Mouse (Mus musculus) hindbrain, embryonic 12.5 days (tissue): ENCODE measurements around the gene Smco3. TPM values are rescaled to one million over a fixed set of nuclear protein-coding genes. Genes with fewer than 3 reads are reported as not detected.

ENCODE experiments used
- ATAC-seq: fragments of 200-750 bp; cut with Nextera tagmentation; 2 replicates; pipeline ENCODE4 v1.8.0; 2017; ENCODE audit warnings: moderate TSS enrichment; ENCODE audit not compliant: low FRiP score
- H3K27ac ChIP-seq: fragments of 300-500 bp; sonication (generic); 2 replicates; pipeline ENCODE4 v1.5.1; 2016; ENCODE audit warnings: mild to moderate bottlenecking
- H3K27me3 ChIP-seq: fragments of 300-500 bp; sonication (generic); 2 replicates; pipeline ENCODE4 v1.6.1; 2016; ENCODE audit warnings: mild to moderate bottlenecking
- H3K36me3 ChIP-seq: fragments of 300-500 bp; sonication (generic); 2 replicates; pipeline ENCODE4 v1.6.1; 2016; ENCODE audit warnings: mild to moderate bottlenecking
- H3K4me1 ChIP-seq: fragments of 300-500 bp; sonication (generic); 2 replicates; pipeline ENCODE4 v1.6.1; 2016
- H3K4me2 ChIP-seq: fragments of 300-500 bp; sonication (generic); replicated peaks from 2 replicates; pipeline ENCODE4 v1.6.1; 2016; ENCODE audit warnings: mild to moderate bottlenecking
- H3K4me3 ChIP-seq: fragments of 300-500 bp; sonication (generic); 2 replicates; pipeline ENCODE4 v1.5.1; 2016; ENCODE audit warnings: mild to moderate bottlenecking
- H3K9ac ChIP-seq: fragments of 300-500 bp; sonication (generic); 2 replicates; pipeline ENCODE4 v1.6.1; 2016; ENCODE audit warnings: mild to moderate bottlenecking, moderate library complexity
- H3K9me3 ChIP-seq: fragments of 300-500 bp; sonication (generic); replicated peaks from 2 replicates; pipeline ENCODE4 v1.6.1; 2016; ENCODE audit warnings: mild to moderate bottlenecking
- WGBS: fragments of 180-500 bp; shearing (Covaris S2); methylation state at CpG from one replicate; pipeline ENCODE4 v1.1.7; 2016; 5-methylcytosine and 5-hydroxymethylcytosine counted together
- polyA plus RNA-seq: library from polyadenylated mRNA; unstranded; fragments of >200 nt; fragmentation: Nextera tagmentation; extraction: Ambion mirVana; gene quantifications from 2 replicates; pipeline ENCODE4 v1.2.1, GENCODE M21; 2016

The Smco3 gene
- polyA plus RNA-seq, 1 experiment from 2014 or later = 0.49 TPM

- no peak overlapping the region for H3K27ac ChIP-seq
- no peaks in the 10 kb centered on the region for H3K9me3 ChIP-seq
- 53% methylated on average over 2 of the region's 2 CpGs for WGBS
- no peak overlapping the region for H3K4me2 ChIP-seq
- no peaks in the 10 kb centered on the region for H3K27me3 ChIP-seq
- H3K4me1 ChIP-seq = no peaks in the 10 kb centered on the region
- no peak overlapping the region for H3K9ac ChIP-seq
- no peak overlapping the region for H3K4me3 ChIP-seq
- ATAC-seq = no peak
- H3K36me3 ChIP-seq = no peaks in the 10 kb centered on the region
Measured at GRCm38 (mm10) chr6:136844903-136845302, 9.7 kb upstream of the Smco3 start.

- H3K4me2 ChIP-seq = no peak overlapping the region
- no peaks in the 10 kb centered on the region for H3K36me3 ChIP-seq
- H3K9ac ChIP-seq = no peak overlapping the region
- no peaks in the 10 kb centered on the region for H3K9me3 ChIP-seq
- 86% methylated on average over 3 of the region's 3 CpGs for WGBS
- H3K4me3 ChIP-seq = no peak overlapping the region
- ATAC-seq = no peak
- no peaks in the 10 kb centered on the region for H3K27me3 ChIP-seq
- no peak overlapping the region for H3K27ac ChIP-seq
- no peaks in the 10 kb centered on the region for H3K4me1 ChIP-seq
Measured at GRCm38 (mm10) chr6:136837323-136837722, 2.1 kb upstream of the Smco3 start.

- H3K4me3 ChIP-seq = no peak overlapping the region
- no peak for ATAC-seq
- peaks cover 9% of the 10 kb centered on the region for H3K4me1 ChIP-seq
- H3K27ac ChIP-seq = no peak overlapping the region
- peaks cover 4% of the 10 kb centered on the region for H3K27me3 ChIP-seq
- H3K9ac ChIP-seq = no peak overlapping the region
- no peaks in the 10 kb centered on the region for H3K9me3 ChIP-seq
- H3K4me2 ChIP-seq = no peak overlapping the region
- H3K36me3 ChIP-seq = no peaks in the 10 kb centered on the region
- WGBS = 72% methylated on average over 5 of the region's 5 CpGs
Measured at GRCm38 (mm10) chr6:136831712-136832111, 3.5 kb downstream of the Smco3 start.

GRCm38 (mm10) chr6:136828681-136829080, 6.6 kb downstream of the Smco3 start:
- peak overlapping the region; percentile 60 for H3K9ac ChIP-seq
- H3K4me2 ChIP-seq = peak overlapping the region; percentile 53
- peak overlapping the region; percentile 100 for H3K4me3 ChIP-seq
- peak; percentile 8; the same call in 1 of the 2 replicates for ATAC-seq
- peaks cover 9% of the 10 kb centered on the region for H3K4me1 ChIP-seq
- peak overlapping the region; percentile 86 for H3K27ac ChIP-seq
- WGBS = 32% methylated on average over 4 of the region's 4 CpGs
- H3K36me3 ChIP-seq = peaks cover 15% of the 10 kb centered on the region
- H3K9me3 ChIP-seq = no peaks in the 10 kb centered on the region
- peaks cover 4% of the 10 kb centered on the region for H3K27me3 ChIP-seq

DNA sequence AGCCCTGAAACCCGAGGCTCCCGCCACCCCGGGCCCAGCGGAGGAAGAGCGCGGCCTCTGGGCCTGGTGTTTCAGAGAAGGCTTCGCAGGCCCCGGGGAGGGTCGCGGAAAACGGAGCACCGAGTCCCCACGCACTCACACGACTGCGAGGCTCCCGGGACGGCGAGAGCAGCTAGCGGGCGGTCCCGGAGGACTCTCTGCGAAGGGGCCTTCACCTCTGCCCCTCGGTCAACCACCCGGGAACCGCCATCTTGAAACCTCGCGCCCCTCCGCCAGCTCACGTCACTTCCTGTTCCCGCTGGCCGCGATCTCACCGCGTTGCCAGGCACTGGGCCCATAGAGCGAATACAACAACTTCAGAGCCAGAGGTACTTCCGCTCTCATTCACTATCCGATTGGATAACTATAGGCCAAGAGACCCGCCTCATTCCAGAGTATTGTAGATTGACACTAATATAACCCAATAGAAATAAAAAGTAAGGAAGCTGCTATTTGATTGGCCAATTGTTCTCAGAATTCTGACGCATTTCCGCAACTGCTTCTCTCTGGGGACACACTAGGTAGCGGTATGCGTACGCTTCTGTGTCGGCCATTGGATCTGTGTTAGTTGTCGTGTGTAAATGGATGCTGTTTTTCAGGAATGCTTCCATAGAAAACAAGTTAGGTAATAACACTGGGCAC, 7.2 kb downstream of the Smco3 start, which contains the start of gene Wbp11:
Gene Wbp11, minus strand, starts transcription at position 353 of the 681 bp plus-strand sequence.
- ATAC-seq = peak; percentile 100
- under 1% methylated on average over 44 of the region's 45 CpGs for whole genome bisulfite sequencing
- H3K36me3 ChIP-seq = peaks cover 18% of the 10 kb centered on the region

DNA sequence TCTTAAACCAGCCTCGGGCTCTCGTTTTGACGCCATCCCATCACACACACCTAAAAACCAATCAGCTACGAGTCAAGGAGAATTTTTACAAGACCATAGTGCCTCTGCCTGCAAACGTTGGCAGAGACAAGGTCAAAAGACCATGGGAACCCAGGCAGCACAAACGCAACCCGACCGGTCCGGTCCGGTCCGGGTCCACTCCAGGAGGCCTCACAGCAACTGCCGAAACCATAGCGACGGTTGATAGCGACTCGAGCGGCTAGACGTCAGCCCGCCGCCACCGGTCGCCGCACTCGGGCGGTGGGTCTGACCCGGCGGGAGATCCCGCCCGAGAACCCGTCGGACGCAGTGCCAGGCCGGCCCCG, 7.8 kb downstream of the Smco3 start, which contains the start of gene BC049715:
Gene BC049715, plus strand, starts transcription at position 111 of the 365 bp plus-strand sequence.
- Histone ChIP-seq H3K27me3 (peaks cover 4% of the 10 kb centered on the region), H3K9me3 (no peaks in the 10 kb centered on the region), H3K27ac (peak within 1 kb of the TSS; percentile 86), H3K4me3 (peak within 1 kb of the TSS; percentile 100), H3K4me2 (peak within 1 kb of the TSS; percentile 71), H3K36me3 (peaks cover 23% of the 10 kb centered on the region), H3K4me1 (peaks cover 9% of the 10 kb centered on the region), H3K9ac (peak within 1 kb of the TSS; percentile 97)
- whole genome bisulfite sequencing = under 1% methylated on average over 34 of the region's 34 CpGs
- ATAC-seq = no peak

More for the DNA sequence above, 7.2 kb downstream of the Smco3 start, which contains the start of gene Wbp11:
- H3K27ac ChIP-seq = peak within 1 kb of the TSS; percentile 86
- peak within 1 kb of the TSS; percentile 100 for H3K4me3 ChIP-seq
- H3K4me1 ChIP-seq = peaks cover 9% of the 10 kb centered on the region
- peaks cover 4% of the 10 kb centered on the region for H3K27me3 ChIP-seq
- H3K9me3 ChIP-seq = no peaks in the 10 kb centered on the region
- peak within 1 kb of the TSS; percentile 71 for H3K4me2 ChIP-seq
- H3K9ac ChIP-seq = peak within 1 kb of the TSS; percentile 97

- Histone ChIP-seq H3K36me3 (peaks cover 27% of the 10 kb centered on the region), H3K9ac (peak overlapping the region; percentile 97), H3K4me1 (peaks cover 9% of the 10 kb centered on the region), H3K9me3 (no peaks in the 10 kb centered on the region), H3K4me3 (peak overlapping the region; percentile 100), H3K27me3 (peaks cover 4% of the 10 kb centered on the region), H3K27ac (no peak overlapping the region), H3K4me2 (peak overlapping the region; percentile 71)
- WGBS = 19% methylated on average over 7 of the region's 7 CpGs
- ATAC-seq = no peak
Measured at GRCm38 (mm10) chr6:136827116-136827515, 8.1 kb downstream of the Smco3 start.

DNA sequence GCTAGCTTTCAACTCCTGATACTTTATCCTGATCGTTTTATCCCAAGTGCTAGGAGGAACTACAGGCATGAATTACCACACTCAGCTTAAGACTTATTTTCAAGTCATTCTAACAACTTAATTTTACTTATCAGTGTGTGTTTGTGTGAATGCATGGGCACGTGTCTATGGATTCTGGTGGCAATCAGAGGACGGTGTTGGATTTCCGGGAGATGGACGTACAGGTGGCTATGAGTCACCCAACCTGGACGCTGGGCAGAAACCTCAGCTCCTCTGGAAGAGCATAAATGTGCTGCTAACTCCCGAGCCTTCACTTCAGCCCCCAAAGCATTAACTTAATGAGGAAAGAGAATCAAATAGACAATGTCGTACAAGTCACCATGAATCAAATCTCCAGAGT, 10.3 kb downstream of the Smco3 start:
- Histone ChIP-seq H3K4me3 (no peak overlapping the region), H3K9me3 (no peaks in the 10 kb centered on the region), H3K4me1 (peaks cover 9% of the 10 kb centered on the region), H3K27me3 (no peaks in the 10 kb centered on the region), H3K4me2 (no peak overlapping the region), H3K9ac (no peak overlapping the region), H3K27ac (no peak overlapping the region), H3K36me3 (peaks cover 48% of the 10 kb centered on the region)
- 97% methylated on average over 8 of the region's 8 CpGs for WGBS
- no peak for ATAC-seq

DNA sequence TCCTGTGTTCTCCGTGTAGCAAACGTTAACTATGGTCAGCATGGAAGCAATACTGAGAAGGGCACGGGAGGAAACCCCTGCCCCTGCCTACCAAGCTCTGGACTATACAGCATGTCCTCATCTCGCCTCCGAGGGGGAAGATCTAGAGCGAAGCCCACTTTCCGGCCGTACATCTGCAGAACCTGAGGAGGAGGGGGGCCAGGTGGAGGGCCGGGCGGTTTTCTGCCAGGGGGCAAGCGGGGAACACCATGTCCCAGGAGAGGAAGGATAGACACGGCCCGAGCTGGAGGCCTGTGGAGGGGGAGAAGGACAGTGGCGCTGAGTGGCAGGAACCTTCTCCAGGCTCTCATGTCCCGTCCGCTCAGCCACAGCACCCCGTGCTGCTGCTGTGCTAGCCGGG, 14.2 kb downstream of the Smco3 start:
- H3K4me2 ChIP-seq = no peak overlapping the region
- no peaks in the 10 kb centered on the region for H3K27me3 ChIP-seq
- no peak overlapping the region for H3K4me3 ChIP-seq
- H3K27ac ChIP-seq = no peak overlapping the region
- peaks cover 84% of the 10 kb centered on the region for H3K36me3 ChIP-seq
- WGBS = 94% methylated on average over 18 of the region's 18 CpGs
- no peak for ATAC-seq
- H3K9me3 ChIP-seq = no peaks in the 10 kb centered on the region
- H3K4me1 ChIP-seq = no peaks in the 10 kb centered on the region
- no peak overlapping the region for H3K9ac ChIP-seq

DNA sequence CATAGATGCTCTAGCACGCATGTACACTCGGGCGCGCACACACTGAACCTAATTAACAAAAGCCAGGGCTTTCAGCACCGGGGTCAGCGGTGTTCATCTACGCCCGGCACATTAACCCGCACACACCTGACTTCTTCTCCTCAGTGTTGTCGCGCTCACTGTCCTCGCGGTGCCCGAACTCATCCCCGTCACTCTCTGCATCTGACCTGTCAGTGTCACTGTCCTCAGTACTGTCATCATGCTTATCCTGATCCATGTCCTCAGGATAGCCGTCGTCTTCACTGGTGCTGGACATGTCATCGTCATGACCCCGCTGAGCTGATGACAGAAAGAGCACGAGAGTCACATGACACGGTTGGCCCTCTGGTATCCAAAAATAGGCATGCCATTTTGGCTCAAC, 14.9 kb downstream of the Smco3 start:
- Histone ChIP-seq H3K27me3 (no peaks in the 10 kb centered on the region), H3K36me3 (peaks cover 90% of the 10 kb centered on the region), H3K9ac (no peak overlapping the region), H3K4me2 (no peak overlapping the region), H3K9me3 (no peaks in the 10 kb centered on the region), H3K4me3 (no peak overlapping the region), H3K27ac (no peak overlapping the region), H3K4me1 (no peaks in the 10 kb centered on the region)
- WGBS = 95% methylated on average over 21 of the region's 21 CpGs
- no peak for ATAC-seq

GRCm38 (mm10) chr6:136817549-136817948, 17.7 kb downstream of the Smco3 start:
- no peaks in the 10 kb centered on the region for H3K9me3 ChIP-seq
- no peak overlapping the region for H3K27ac ChIP-seq
- H3K4me3 ChIP-seq = no peak overlapping the region
- no peaks in the 10 kb centered on the region for H3K27me3 ChIP-seq
- H3K4me2 ChIP-seq = no peak overlapping the region
- 96% methylated on average over 3 of the region's 3 CpGs for WGBS
- H3K4me1 ChIP-seq = no peaks in the 10 kb centered on the region
- peaks cover 92% of the 10 kb centered on the region for H3K36me3 ChIP-seq
- no peak for ATAC-seq
- H3K9ac ChIP-seq = no peak overlapping the region

- Histone ChIP-seq H3K4me3 (no peak overlapping the region), H3K4me1 (no peaks in the 10 kb centered on the region), H3K36me3 (peaks cover 91% of the 10 kb centered on the region), H3K27ac (no peak overlapping the region), H3K4me2 (no peak overlapping the region), H3K27me3 (no peaks in the 10 kb centered on the region), H3K9ac (no peak overlapping the region), H3K9me3 (no peaks in the 10 kb centered on the region)
- 97% methylated on average over 21 of the region's 21 CpGs for WGBS
- no peak for ATAC-seq
Measured at GRCm38 (mm10) chr6:136816826-136817225, 18.4 kb downstream of the Smco3 start.

- Histone ChIP-seq H3K4me1 (no peaks in the 10 kb centered on the region), H3K9ac (no peak overlapping the region), H3K9me3 (no peaks in the 10 kb centered on the region), H3K4me2 (no peak overlapping the region), H3K36me3 (peaks cover 83% of the 10 kb centered on the region), H3K27ac (no peak overlapping the region), H3K4me3 (no peak overlapping the region), H3K27me3 (no peaks in the 10 kb centered on the region)
- 97% methylated on average over 7 of the region's 7 CpGs for WGBS
- no peak for ATAC-seq
Measured at GRCm38 (mm10) chr6:136815381-136815780, 19.9 kb downstream of the Smco3 start.
